8 mouse cellular contexts compared by ENCODE assay signal in the genomic region with DNA sequence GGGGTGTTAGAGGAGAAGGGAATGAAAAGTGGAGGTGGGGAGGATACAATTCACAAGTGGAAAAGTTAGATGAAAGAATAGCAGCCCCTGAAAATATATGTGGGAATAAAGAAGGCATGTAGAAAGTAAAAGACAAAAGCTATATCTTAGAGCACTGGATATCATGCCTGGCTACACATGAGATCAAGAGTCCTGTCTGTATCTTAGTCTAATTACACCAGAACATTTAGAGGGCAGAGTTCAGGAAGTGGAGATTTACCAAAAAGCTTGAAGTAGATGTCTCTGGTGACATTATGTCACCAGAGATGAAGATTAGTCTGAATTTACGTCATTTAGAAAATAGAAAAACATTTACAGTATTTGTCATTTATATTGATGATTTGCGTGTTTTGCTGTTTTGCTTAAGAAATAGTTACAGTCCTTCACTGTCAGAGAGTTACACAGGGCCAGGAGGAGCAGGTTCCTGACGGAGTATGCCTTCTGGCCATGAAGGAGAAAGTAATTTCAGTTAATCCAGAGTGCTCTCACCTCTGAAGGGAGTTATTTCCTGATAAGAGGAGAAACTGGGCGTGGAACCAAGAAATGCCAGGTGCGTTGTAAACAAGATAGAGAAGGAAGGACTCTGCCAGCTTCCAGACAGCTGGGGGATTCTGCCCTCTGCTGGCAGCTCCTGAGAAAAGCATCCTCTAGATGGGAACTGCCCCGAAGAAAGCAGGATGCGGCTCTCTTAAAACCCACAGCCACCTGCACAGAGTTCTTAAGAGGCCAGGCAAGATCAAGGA.
A peak's percentile ranks its signal among the peaks of the same experiment; 100 is the strongest.
DNase-seq lines count a peak whose midpoint lies in the region; ATAC-seq and TF ChIP-seq lines count a peak whose summit lies in the region.

No protein-coding gene starts in this region.

- H3K9me3 ChIP-seq in embryonic facial prominence, embryonic 10.5 days = no peaks in the 10 kb centered on the region
- H3K9me3 ChIP-seq in lung, embryonic 15.5 days = no peaks in the 10 kb centered on the region

- H3K79me3 ChIP-seq in C2C12 (ENCODE audit: low read depth) = no peaks in the 10 kb centered on the region

- no peaks in the 10 kb centered on the region for H3K36me3 ChIP-seq in C2C12 (ENCODE audit: control insufficient read depth, insufficient read depth)
- no peaks in the 10 kb centered on the region for H3K36me3 ChIP-seq in embryonic facial prominence, embryonic 10.5 days (replicated peaks)
- no peaks in the 10 kb centered on the region for H3K36me3 ChIP-seq in lung, embryonic 15.5 days

- H3K27me3 ChIP-seq in C2C12 (ENCODE audit: control insufficient read depth, insufficient read depth, insufficient read length) = no peaks in the 10 kb centered on the region
- H3K27me3 ChIP-seq in embryonic facial prominence, embryonic 10.5 days (replicated peaks; ENCODE audit: low read depth, poor library complexity, severe bottlenecking) = no peaks in the 10 kb centered on the region
- no peaks in the 10 kb centered on the region for H3K27me3 ChIP-seq in lung, embryonic 15.5 days

- H3K27ac ChIP-seq in embryonic facial prominence, embryonic 10.5 days (replicated peaks) = no peak overlapping the region
- H3K27ac ChIP-seq in lung, embryonic 15.5 days = peak overlapping the region; percentile 41

- H3K4me1 ChIP-seq in embryonic facial prominence, embryonic 10.5 days = no peaks in the 10 kb centered on the region
- H3K4me1 ChIP-seq in lung, embryonic 15.5 days = 0 out of 2 replicates have a peak, but pooled peaks cover 5% of the 10 kb centered on the region

- H3K4me2 ChIP-seq in lung, embryonic 15.5 days = no peak overlapping the region

- peak; percentile 44 for TF ChIP-seq CTCF in C2C12 (IDR thresholded peaks at IDR 0.05; ENCODE audit: control insufficient read depth, insufficient read depth, insufficient read length)

- 36% methylated on average over 7 of the region's 7 CpGs for WGBS in embryonic facial prominence, embryonic 10.5 days
- 18% methylated on average over 7 of the region's 7 CpGs for WGBS in lung, embryonic 15.5 days

- no peak overlapping the region for H3K4me3 ChIP-seq in C2C12 (ENCODE audit: insufficient read depth, poor library complexity, severe bottlenecking)
- no peak overlapping the region for H3K4me3 ChIP-seq in embryonic facial prominence, embryonic 10.5 days
- H3K4me3 ChIP-seq in lung, embryonic 15.5 days = no peak overlapping the region

- DNase-seq in adrenal gland, postnatal 14 days = peak; percentile 69
- peak; percentile 71 for DNase-seq in embryonic facial prominence, embryonic 10.5 days (ENCODE audit: low spot score)
- peak; percentile 65 to 72 for DNase-seq in heart, postnatal 10 days
- DNase-seq in kidney, postnatal 36 days = peak; percentile 71 to 84
- DNase-seq in retina, adult 2 months (ENCODE audit: low read depth, low spot score) = peak; percentile 13
- DNase-seq in thymus, postnatal 36 days = peak; percentile 12 to 20

- intact Hi-C loops in heart, postnatal 10 days (cut with DNase I) = loop anchor here (2.0 to 10.0 kb wide), 2 partner anchors 218 to 284 kb away; no protein-coding TSS in a partner anchor

- no peaks in the 10 kb centered on the region for H3K79me2 ChIP-seq in C2C12 (ENCODE audit: control insufficient read depth, insufficient read depth)

- no peak overlapping the region for H3ac ChIP-seq in C2C12 (ENCODE audit: control insufficient read depth, insufficient read length, low read depth)

- no peak overlapping the region for H3K9ac ChIP-seq in lung, embryonic 15.5 days

- peak; percentile 69; the same call in 1 of the 2 replicates for ATAC-seq in lung, embryonic 15.5 days (ENCODE audit: borderline replicate concordance, extremely low read depth, low FRiP score, low TSS enrichment)

TF ChIP-seq in C2C12, 6 proteins besides CTCF, POLR2A, EP300 and RAD21:
- TF ChIP-seq MYOD1 (IDR thresholded peaks at IDR 0.05; ENCODE audit: control insufficient read depth, insufficient read length, low read depth) = no peak
- no peak for TF ChIP-seq USF1 (IDR thresholded peaks at IDR 0.05; ENCODE audit: low read depth)
- TF ChIP-seq CEBPB (IDR thresholded peaks at IDR 0.05; ENCODE audit: low read depth) = no peak
- TF ChIP-seq MYOG (IDR thresholded peaks at IDR 0.05; ENCODE audit: control insufficient read depth, extremely low read depth, insufficient read length) = no peak

Comparison
In these comparisons a context has a peak if more than half of its experiments do, and no peak if none do; other contexts are left out.
1. DNase-seq: peak in every context shown above with its lines; median percentile 78 in kidney, postnatal 36 days; 71 in embryonic facial prominence, embryonic 10.5 days; 69 in adrenal gland, postnatal 14 days; 68 in heart, postnatal 10 days; 16 in thymus, postnatal 36 days; 13 in retina, adult 2 months.